Mouse (Mus musculus): ENCODE results near the gene Nup153.

GRCm38 (mm10) chr13:46752566-46753229, 25.0 kb upstream of the Nup153 start:
- TF ChIP-seq USF1 (IDR thresholded peaks at IDR 0.05; ENCODE audit: low read depth) (no peak), MAX (IDR thresholded peaks at IDR 0.05; ENCODE audit: low read depth) (no peak), SRF (IDR thresholded peaks at IDR 0.05; ENCODE audit: control insufficient read depth, insufficient read length, low read depth) (no peak), POLR2A (IDR thresholded peaks at IDR 0.05; ENCODE audit: insufficient read length, low read depth) (no peak)

All from myocyte (in vitro differentiated cells).